Mouse (Mus musculus) liver, postnatal 0 days (tissue): ENCODE results near the gene Mecr.

Experiments
- CTCF ChIP-seq: sonication (generic); IDR thresholded peaks from 2 replicates; pipeline ENCODE4 v1.5.1; 2016; ENCODE audit warnings: antibody characterized with exemption, low read depth
- EP300 ChIP-seq: IDR thresholded peaks from 2 replicates; pipeline ENCODE4 v1.6.1; 2016; ENCODE audit warnings: antibody characterized with exemption, low read depth, mild to moderate bottlenecking

DNA sequence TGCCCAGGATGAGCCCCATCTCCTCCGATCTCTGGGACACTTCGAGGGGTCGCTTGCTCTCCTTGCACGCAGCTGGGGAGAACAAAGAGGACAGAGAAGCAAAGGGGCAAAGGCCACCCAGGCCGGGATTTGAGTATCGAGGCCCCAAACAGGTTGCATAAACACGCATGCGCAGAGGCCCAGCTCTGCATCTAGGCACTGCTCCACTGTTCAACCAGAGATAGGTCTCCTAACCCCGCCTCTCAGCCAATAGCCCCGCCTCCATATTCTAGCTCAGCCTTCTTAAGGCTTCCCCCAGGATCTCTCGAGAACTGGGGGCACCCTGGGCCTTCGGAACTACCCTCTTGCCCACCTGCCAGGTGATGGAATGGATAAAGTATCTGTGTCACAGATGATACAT is 45.4 kb upstream of the Mecr start:
- no peak for TF ChIP-seq CTCF
- TF ChIP-seq EP300: no peak
